Mouse (Mus musculus): ENCODE data around the gene Cmtm4. TPM values are rescaled to one million over a fixed set of nuclear protein-coding genes. Genes with fewer than 3 reads are reported as not detected.

The Cmtm4 gene
- total RNA-seq, 2 experiments from 2014 or later: 47.2 to 48.3 TPM

Other genes with a start within 250 kb of the Cmtm4 start
- 10 to 100 TPM; 31.3 to 34.5 TPM for gene Bean1, start 225.4 kb downstream of the Cmtm4 start, total RNA-seq (2021)
- gene Tk2, start 147.2 kb downstream of the Cmtm4 start, total RNA-seq (2021): 10 to 100 TPM; 46.7 to 47.5 TPM
- gene Cklf, start 144.9 kb downstream of the Cmtm4 start, total RNA-seq (2021): 10 to 100 TPM; 20.6 to 27.9 TPM
- not detected for gene Cmtm2a, start 102.6 kb downstream of the Cmtm4 start, total RNA-seq (2021)
- gene Gm45711, start 85.7 kb downstream of the Cmtm4 start, total RNA-seq (2021): not detected
- gene Cmtm1, start 85.7 kb downstream of the Cmtm4 start, total RNA-seq (2021): not detected
- not detected for gene Gm11020, start 74.2 kb downstream of the Cmtm4 start, total RNA-seq (2021)
- not detected for gene Cmtm2b, start 73.6 kb downstream of the Cmtm4 start, total RNA-seq (2021)
- gene Cmtm3, start 56.4 kb downstream of the Cmtm4 start, total RNA-seq (2021): 10 to 100 TPM; 22.7 to 25.5 TPM
- gene Dync1li2, start 47.2 kb upstream of the Cmtm4 start, total RNA-seq (2021): 100 to 1,000 TPM; 168 to 169 TPM
- gene Terb1, start 114.1 kb upstream of the Cmtm4 start, total RNA-seq (2021): under 1 TPM; 0.74 to 0.94 TPM
- 10 to 100 TPM; 57.5 to 62.9 TPM for gene Nae1, start 138.8 kb upstream of the Cmtm4 start, total RNA-seq (2021)
- gene Car7, start 138.9 kb upstream of the Cmtm4 start, total RNA-seq (2021): 1 to 10 TPM; 3.8 to 4.6 TPM
- 10 to 100 TPM; 13.0 to 13.6 TPM for gene Pdp2, start 195.6 kb upstream of the Cmtm4 start, total RNA-seq (2021)
- gene Cdh16, start 228.6 kb upstream of the Cmtm4 start, total RNA-seq (2021): not detected
- 1 to 10 TPM; 3.2 to 3.3 TPM for gene Rrad, start 235.5 kb upstream of the Cmtm4 start, total RNA-seq (2021)
- gene Ciao2b, start 246.2 kb upstream of the Cmtm4 start, total RNA-seq (2021): 10 to 100 TPM; 34.7 to 39.2 TPM

All from left cerebral cortex, postnatal 4 days (tissue).